Mouse (Mus musculus): ENCODE results near the gene Cped1. TPM values are rescaled to one million over a fixed set of nuclear protein-coding genes. Genes with fewer than 3 reads are reported as not detected.
"Not testable (repeated sequence)": the region's sequence is repeated elsewhere in the genome, so short reads cannot be mapped to it uniquely, and the experiment has no call there.

The Cped1 gene
- polyA plus RNA-seq, 1 experiment from 2014 or later: 4.8 TPM

DNA sequence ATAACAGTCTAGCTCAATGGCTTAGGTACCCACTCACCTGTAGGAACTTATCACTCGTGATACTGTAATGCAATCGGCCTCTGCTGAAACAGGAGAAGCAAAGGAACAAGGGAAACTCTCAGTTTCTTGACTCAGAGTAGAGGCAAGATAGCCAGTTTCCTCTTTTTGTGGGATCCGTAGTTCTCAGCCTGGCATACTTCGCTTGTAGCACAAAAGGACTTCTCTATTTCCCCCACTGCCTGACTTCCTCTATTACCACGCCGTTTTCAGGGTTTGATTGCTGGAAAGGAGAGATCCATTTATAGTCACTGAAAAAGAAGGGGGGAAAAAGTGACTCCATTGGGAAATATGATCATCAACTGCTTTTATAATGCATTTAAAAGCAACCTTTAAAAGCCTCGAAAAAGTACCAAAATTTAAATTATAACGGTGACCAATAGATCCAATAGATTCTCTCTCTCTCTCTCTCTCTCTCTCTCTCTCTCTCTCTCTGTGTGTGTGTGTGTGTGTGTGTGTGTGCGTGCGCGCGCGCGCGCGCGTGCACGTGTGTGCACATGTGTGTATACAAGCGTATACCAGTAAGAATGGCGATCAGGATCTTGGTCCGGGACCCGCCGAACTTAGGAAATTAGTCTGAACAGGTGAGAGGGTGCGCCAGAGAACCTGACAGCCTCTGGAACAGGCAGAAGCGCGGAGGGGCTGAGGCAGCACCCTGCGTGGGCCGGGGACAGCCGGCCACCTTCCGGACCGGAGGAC, 139.0 kb downstream of the Cped1 start:
- H3K4me1 ChIP-seq (ENCODE audit: control insufficient read depth, insufficient read depth, low read length); H3K9ac ChIP-seq (ENCODE audit: low read length); H3K27me3 ChIP-seq (ENCODE audit: control insufficient read depth, insufficient read depth, low read length); H3K36me3 ChIP-seq (ENCODE audit: control insufficient read depth, insufficient read depth); H3K4me2 ChIP-seq (ENCODE audit: low read depth, low read length); H3K9me3 ChIP-seq (replicated peaks; ENCODE audit: control insufficient read depth, low read length); H3K4me3 ChIP-seq (ENCODE audit: low read length); ATAC-seq (replicated peaks; ENCODE audit: extremely low read depth, insufficient read depth, low FRiP score); H3K27ac ChIP-seq (ENCODE audit: low read length): not testable (repeated sequence)
- WGBS: 61% methylated on average over 24 of the region's 31 CpGs

DNA sequence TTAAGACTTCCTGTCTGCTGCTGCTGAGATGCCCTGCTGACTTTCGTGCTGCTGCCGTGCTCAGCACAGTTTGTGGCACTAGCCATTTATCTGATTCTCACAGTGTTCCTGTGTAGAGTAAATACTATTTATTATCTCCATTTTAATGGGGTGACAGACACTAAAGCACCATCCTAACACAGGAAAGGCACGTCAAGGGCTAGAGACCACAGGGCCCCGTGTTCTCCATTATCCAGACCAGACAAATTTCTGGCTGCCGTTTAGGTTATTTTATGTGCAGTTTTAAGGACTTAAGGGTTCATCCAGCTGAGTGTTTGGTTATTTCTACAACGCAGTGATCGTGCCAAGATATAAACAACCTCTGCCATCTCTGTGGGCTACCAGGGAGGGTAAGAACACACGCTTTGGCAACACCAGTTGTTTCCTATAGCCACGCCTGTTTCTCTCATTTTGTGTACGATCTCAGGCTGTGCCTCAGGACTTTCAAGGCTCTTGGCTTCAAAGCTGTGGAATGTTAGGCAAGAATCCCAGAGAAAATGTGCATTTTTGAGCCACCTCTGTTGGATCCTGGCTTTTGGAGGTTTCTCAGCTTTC, 149.4 kb downstream of the Cped1 start:
- H3K36me3 ChIP-seq (ENCODE audit: control insufficient read depth, insufficient read depth): no peaks in the 10 kb centered on the region
- WGBS: 66% methylated on average over 10 of the region's 10 CpGs
- no peak overlapping the region for H3K4me2 ChIP-seq (ENCODE audit: low read depth, low read length)
- no peak overlapping the region for H3K9ac ChIP-seq (ENCODE audit: low read length)
- ATAC-seq (replicated peaks; ENCODE audit: extremely low read depth, insufficient read depth, low FRiP score): no peak
- H3K4me1 ChIP-seq (ENCODE audit: control insufficient read depth, insufficient read depth, low read length): no peaks in the 10 kb centered on the region
- H3K27me3 ChIP-seq (ENCODE audit: control insufficient read depth, insufficient read depth, low read length): no peaks in the 10 kb centered on the region
- no peaks in the 10 kb centered on the region for H3K9me3 ChIP-seq (replicated peaks; ENCODE audit: control insufficient read depth, low read length)
- H3K4me3 ChIP-seq (ENCODE audit: low read length): no peak overlapping the region
- H3K27ac ChIP-seq (ENCODE audit: low read length): no peak overlapping the region

DNA sequence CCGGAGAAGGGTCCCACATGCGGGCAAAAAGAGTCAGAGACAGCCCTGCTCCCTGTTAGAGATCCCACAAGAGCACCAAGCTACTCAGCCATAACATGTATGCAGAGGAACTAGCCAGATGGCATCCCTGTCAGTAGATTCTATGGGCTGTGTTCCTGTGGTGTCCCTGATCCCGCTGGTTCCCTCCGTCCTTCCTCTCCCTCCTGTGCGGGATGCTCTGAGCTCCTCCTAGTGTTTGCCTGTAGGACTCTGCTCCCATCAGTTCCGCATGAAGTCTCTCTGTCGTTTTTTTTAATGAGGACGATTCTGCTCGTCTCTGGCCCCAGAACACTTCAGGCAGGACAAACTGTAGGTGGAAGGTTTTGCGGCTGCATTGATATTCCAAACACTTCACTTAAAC, 151.1 kb downstream of the Cped1 start:
- H3K36me3 ChIP-seq (ENCODE audit: control insufficient read depth, insufficient read depth): no peaks in the 10 kb centered on the region
- no peaks in the 10 kb centered on the region for H3K9me3 ChIP-seq (replicated peaks; ENCODE audit: control insufficient read depth, low read length)
- no peak for ATAC-seq (replicated peaks; ENCODE audit: extremely low read depth, insufficient read depth, low FRiP score)
- no peaks in the 10 kb centered on the region for H3K4me1 ChIP-seq (ENCODE audit: control insufficient read depth, insufficient read depth, low read length)
- WGBS: 65% methylated on average over 10 of the region's 10 CpGs
- no peak overlapping the region for H3K27ac ChIP-seq (ENCODE audit: low read length)
- H3K4me2 ChIP-seq (ENCODE audit: low read depth, low read length): no peak overlapping the region
- H3K27me3 ChIP-seq (ENCODE audit: control insufficient read depth, insufficient read depth, low read length): no peaks in the 10 kb centered on the region
- no peak overlapping the region for H3K4me3 ChIP-seq (ENCODE audit: low read length)
- H3K9ac ChIP-seq (ENCODE audit: low read length): no peak overlapping the region

DNA sequence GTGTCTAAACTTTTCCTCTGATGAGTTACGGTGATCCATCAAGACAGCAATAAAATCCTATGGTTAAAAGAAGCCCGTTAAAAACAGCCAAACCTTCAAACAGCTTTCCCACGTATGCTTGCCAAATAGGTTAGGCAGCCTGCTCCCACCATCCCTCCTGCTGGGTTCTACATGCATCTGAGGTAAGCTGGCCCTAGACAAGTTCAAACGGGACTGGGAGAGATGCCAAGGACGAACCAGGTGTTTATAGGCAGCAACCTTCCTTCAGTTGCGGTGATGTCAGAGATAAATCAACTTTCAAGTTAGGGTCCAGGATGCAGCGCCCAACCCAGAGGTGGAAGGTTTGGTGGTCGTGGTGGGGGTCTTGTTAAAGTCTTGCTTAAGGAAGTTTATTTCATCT, 155.1 kb downstream of the Cped1 start:
- Histone ChIP-seq H3K9ac (ENCODE audit: low read length) (no peak overlapping the region), H3K27me3 (ENCODE audit: control insufficient read depth, insufficient read depth, low read length) (no peaks in the 10 kb centered on the region), H3K36me3 (ENCODE audit: control insufficient read depth, insufficient read depth) (no peaks in the 10 kb centered on the region), H3K4me2 (ENCODE audit: low read depth, low read length) (no peak overlapping the region), H3K9me3 (replicated peaks; ENCODE audit: control insufficient read depth, low read length) (no peaks in the 10 kb centered on the region), H3K4me1 (ENCODE audit: control insufficient read depth, insufficient read depth, low read length) (no peaks in the 10 kb centered on the region), H3K27ac (ENCODE audit: low read length) (no peak overlapping the region), H3K4me3 (ENCODE audit: low read length) (no peak overlapping the region)
- ATAC-seq (replicated peaks; ENCODE audit: extremely low read depth, insufficient read depth, low FRiP score): no peak
- WGBS: 69% methylated on average over 8 of the region's 8 CpGs

DNA sequence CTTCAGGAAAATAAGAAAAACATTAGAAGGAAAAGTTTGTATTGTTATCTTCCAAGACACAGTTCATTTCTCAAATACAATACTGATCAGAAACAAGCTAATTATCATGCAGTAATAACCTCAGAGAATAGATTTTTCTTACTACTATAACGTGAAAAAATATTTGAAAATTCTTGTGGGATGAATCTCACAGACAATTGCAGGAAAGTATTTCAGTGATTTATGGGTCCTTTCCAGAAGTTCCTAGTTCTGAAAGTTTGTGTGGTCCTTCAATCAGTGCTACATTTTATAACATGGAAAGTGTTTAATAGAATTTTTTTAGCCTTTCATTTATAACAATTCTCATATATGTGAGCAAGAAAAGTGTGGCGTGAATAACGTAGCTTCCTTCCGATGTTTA, 161.5 kb downstream of the Cped1 start:
- no peak for ATAC-seq (replicated peaks; ENCODE audit: extremely low read depth, insufficient read depth, low FRiP score)
- no peak overlapping the region for H3K4me3 ChIP-seq (ENCODE audit: low read length)
- 83% methylated on average over 4 of the region's 4 CpGs for WGBS
- no peaks in the 10 kb centered on the region for H3K4me1 ChIP-seq (ENCODE audit: control insufficient read depth, insufficient read depth, low read length)
- no peaks in the 10 kb centered on the region for H3K9me3 ChIP-seq (replicated peaks; ENCODE audit: control insufficient read depth, low read length)
- H3K27ac ChIP-seq (ENCODE audit: low read length): no peak overlapping the region
- no peaks in the 10 kb centered on the region for H3K36me3 ChIP-seq (ENCODE audit: control insufficient read depth, insufficient read depth)
- H3K27me3 ChIP-seq (ENCODE audit: control insufficient read depth, insufficient read depth, low read length): no peaks in the 10 kb centered on the region
- no peak overlapping the region for H3K4me2 ChIP-seq (ENCODE audit: low read depth, low read length)
- H3K9ac ChIP-seq (ENCODE audit: low read length): no peak overlapping the region

DNA sequence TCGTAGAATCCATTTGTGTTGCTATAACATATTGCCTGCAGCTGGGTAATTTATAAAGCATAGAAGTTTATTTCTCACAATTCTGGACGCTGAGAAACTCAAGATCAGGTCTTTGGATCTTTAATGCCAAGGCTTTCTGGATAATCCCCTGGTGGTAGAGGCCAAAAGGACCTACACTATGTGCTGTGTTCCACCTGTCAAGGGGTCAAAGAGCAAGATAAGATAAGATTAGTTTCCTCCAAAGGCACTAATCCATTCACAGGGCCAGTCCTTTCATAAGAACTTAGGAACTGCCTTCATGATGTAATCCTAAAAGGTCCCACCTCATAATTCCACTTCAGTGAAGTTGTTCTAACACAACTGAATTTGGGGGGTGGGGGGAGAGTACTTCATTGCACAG, 162.8 kb downstream of the Cped1 start:
- Histone ChIP-seq H3K4me3 (ENCODE audit: low read length) (no peak overlapping the region), H3K4me1 (ENCODE audit: control insufficient read depth, insufficient read depth, low read length) (no peaks in the 10 kb centered on the region), H3K9ac (ENCODE audit: low read length) (no peak overlapping the region), H3K36me3 (ENCODE audit: control insufficient read depth, insufficient read depth) (no peaks in the 10 kb centered on the region), H3K9me3 (replicated peaks; ENCODE audit: control insufficient read depth, low read length) (no peaks in the 10 kb centered on the region), H3K27ac (ENCODE audit: low read length) (no peak overlapping the region), H3K4me2 (ENCODE audit: low read depth, low read length) (no peak overlapping the region), H3K27me3 (ENCODE audit: control insufficient read depth, insufficient read depth, low read length) (no peaks in the 10 kb centered on the region)
- 84% methylated on average over 2 of the region's 2 CpGs for WGBS
- ATAC-seq (replicated peaks; ENCODE audit: extremely low read depth, insufficient read depth, low FRiP score): no peak

DNA sequence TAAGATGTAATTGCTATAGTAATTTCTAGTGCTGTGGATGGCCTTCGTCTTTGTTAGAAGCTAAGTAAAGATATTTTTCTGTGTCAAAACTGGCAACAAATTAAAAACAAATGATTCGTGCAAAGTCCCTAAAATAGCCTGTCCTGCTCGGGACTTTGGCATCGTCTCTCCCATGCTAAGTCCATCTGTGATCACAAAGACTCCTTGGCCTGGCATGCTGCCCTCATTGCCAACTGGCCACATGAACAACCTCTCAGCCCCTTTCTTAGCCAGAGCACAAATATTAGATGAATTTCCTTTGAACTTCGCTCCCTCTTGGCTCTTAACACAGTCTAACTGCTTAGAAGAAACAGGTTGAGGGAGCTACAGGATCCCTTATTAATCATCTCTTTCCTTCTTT, 171.7 kb downstream of the Cped1 start:
- Histone ChIP-seq H3K27ac (ENCODE audit: low read length) (no peak overlapping the region), H3K4me2 (ENCODE audit: low read depth, low read length) (no peak overlapping the region), H3K9me3 (replicated peaks; ENCODE audit: control insufficient read depth, low read length) (no peaks in the 10 kb centered on the region), H3K27me3 (ENCODE audit: control insufficient read depth, insufficient read depth, low read length) (no peaks in the 10 kb centered on the region), H3K4me3 (ENCODE audit: low read length) (no peak overlapping the region), H3K4me1 (ENCODE audit: control insufficient read depth, insufficient read depth, low read length) (peaks cover 8% of the 10 kb centered on the region; the same call in 1 of the 2 replicates), H3K36me3 (ENCODE audit: control insufficient read depth, insufficient read depth) (no peaks in the 10 kb centered on the region), H3K9ac (ENCODE audit: low read length) (no peak overlapping the region)
- 59% methylated on average over 5 of the region's 5 CpGs for WGBS
- no peak for ATAC-seq (replicated peaks; ENCODE audit: extremely low read depth, insufficient read depth, low FRiP score)

DNA sequence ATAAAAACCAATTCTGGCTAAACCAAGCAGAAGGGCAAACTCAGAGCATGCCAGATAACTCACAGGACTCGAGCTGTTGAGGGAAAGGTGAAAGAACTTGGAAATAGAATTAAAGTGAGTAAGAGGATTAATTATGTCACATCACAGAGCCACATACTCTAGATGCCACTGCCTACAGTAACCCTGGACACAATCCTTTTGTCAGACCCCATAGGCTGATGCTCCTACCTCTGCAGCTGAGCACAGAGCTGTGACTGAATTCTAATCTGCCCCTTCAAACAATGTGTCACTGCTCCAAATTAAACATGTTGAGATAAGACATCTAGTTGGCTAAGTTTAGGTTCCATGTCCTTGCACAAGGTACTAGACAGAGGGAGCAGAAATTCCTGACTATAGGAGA, 176.2 kb downstream of the Cped1 start:
- Histone ChIP-seq H3K27ac (ENCODE audit: low read length) (peak overlapping the region; percentile 42), H3K9ac (ENCODE audit: low read length) (no peak overlapping the region), H3K27me3 (ENCODE audit: control insufficient read depth, insufficient read depth, low read length) (no peaks in the 10 kb centered on the region), H3K4me3 (ENCODE audit: low read length) (no peak overlapping the region), H3K4me2 (ENCODE audit: low read depth, low read length) (no peak overlapping the region), H3K4me1 (ENCODE audit: control insufficient read depth, insufficient read depth, low read length) (peaks cover 8% of the 10 kb centered on the region; the same call in 1 of the 2 replicates), H3K9me3 (replicated peaks; ENCODE audit: control insufficient read depth, low read length) (no peaks in the 10 kb centered on the region), H3K36me3 (ENCODE audit: control insufficient read depth, insufficient read depth) (no peaks in the 10 kb centered on the region)
- ATAC-seq (replicated peaks; ENCODE audit: extremely low read depth, insufficient read depth, low FRiP score): peak; percentile 69
- WGBS: 25% methylated on average over 1 of the region's 1 CpGs

DNA sequence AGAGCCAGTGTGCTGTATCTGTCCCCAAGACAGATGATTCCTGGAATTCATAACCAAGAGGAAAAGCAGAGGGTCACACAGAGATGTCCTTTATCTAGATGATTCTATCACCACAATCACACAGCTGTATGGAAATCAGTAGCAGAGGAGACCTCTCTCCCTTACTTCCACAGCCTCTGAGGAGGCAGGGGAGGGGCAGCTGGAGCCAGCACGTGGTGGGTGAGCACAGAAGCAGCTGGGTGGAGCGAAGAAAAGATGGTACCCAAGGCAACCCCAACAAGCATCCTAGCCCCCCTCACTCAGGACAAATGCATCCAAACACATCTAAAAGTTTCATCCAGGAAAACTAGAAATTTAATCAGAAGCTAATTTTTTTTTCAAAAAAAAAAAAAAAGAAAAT, 182.7 kb downstream of the Cped1 start:
- H3K4me2 ChIP-seq (ENCODE audit: low read depth, low read length): no peak overlapping the region
- ATAC-seq (replicated peaks; ENCODE audit: extremely low read depth, insufficient read depth, low FRiP score): no peak
- H3K27me3 ChIP-seq (ENCODE audit: control insufficient read depth, insufficient read depth, low read length): no peaks in the 10 kb centered on the region

More for the DNA sequence above, 182.7 kb downstream of the Cped1 start:
- 62% methylated on average over 2 of the region's 2 CpGs for WGBS
- Histone ChIP-seq H3K36me3 (ENCODE audit: control insufficient read depth, insufficient read depth) (no peaks in the 10 kb centered on the region), H3K4me1 (ENCODE audit: control insufficient read depth, insufficient read depth, low read length) (no peaks in the 10 kb centered on the region), H3K9me3 (replicated peaks; ENCODE audit: control insufficient read depth, low read length) (no peaks in the 10 kb centered on the region), H3K9ac (ENCODE audit: low read length) (no peak overlapping the region), H3K27ac (ENCODE audit: low read length) (no peak overlapping the region), H3K4me3 (ENCODE audit: low read length) (no peak overlapping the region)

All from heart, embryonic 16.5 days (tissue).